In genomic region chr5:139075125-139075524, GRCm38 (mm10) we compare ENCODE assay signal across 8 mouse cellular contexts.
A peak's percentile ranks its signal among the peaks of the same experiment; 100 is the strongest.
DNase-seq lines count a peak whose midpoint lies in the region; ATAC-seq and TF ChIP-seq lines count a peak whose summit lies in the region.

No protein-coding gene starts in this region.

- ATAC-seq in Patski, result no peak
- peak; percentile 89 for ATAC-seq in granulocyte monocyte progenitor cell, adult 5-6 weeks (replicated peaks; ENCODE audit: poor library complexity, severe bottlenecking)
- peak; percentile 68 for ATAC-seq in lung, postnatal 0 days

- CTCF ChIA-PET in Patski (lab: Charles Lee), result no interaction called here

- H3K4me2 ChIP-seq in lung, postnatal 0 days (replicated peaks; ENCODE audit: low read depth, low read length), result no peak overlapping the region

- no peak for TF ChIP-seq EP300 in lung, postnatal 0 days (IDR thresholded peaks at IDR 0.05)

- no peak overlapping the region for H3K4me3 ChIP-seq in lung, postnatal 0 days (ENCODE audit: low read depth, low read length)

- in situ Hi-C loops in Patski (cut with MboI; ENCODE audit: low pct_unique_long_range_greater_than_20kb), result loop anchor here (5.0 kb wide), 1 partner anchor 102 kb away; no protein-coding TSS in a partner anchor

- no peaks in the 10 kb centered on the region for H3K27me3 ChIP-seq in Patski
- no peaks in the 10 kb centered on the region for H3K27me3 ChIP-seq in lung, postnatal 0 days (replicated peaks; ENCODE audit: insufficient read depth, low read length)

- H3K27ac ChIP-seq in lung, postnatal 0 days (ENCODE audit: low read length), result no peak overlapping the region

- POLR2A ChIA-PET in Patski (lab: Charles Lee), result interaction anchor here (1.7 kb wide), 1 partner anchor 80 kb away, joined by 6 read pairs; no protein-coding TSS in a partner anchor

- peak; percentile 69 for DNase-seq in CD4-positive helper T cell, adult 2 months (ENCODE audit: low read depth, low spot score)
- DNase-seq in Patski (ENCODE audit: low read depth, low spot score), result no peak
- peak; percentile 74 to 82 for DNase-seq in cerebellum, postnatal 25 days
- peak; percentile 79 for DNase-seq in kidney, postnatal 14 days
- DNase-seq in lung, postnatal 0 days (ENCODE audit: low spot score), result peak; percentile 71
- peak; percentile 28 for DNase-seq in retina, postnatal 7 days (ENCODE audit: low read depth, low spot score)
- DNase-seq in urinary bladder, postnatal 25 days (ENCODE audit: low spot score), result peak; percentile 60

- peak; percentile 70 for TF ChIP-seq CTCF in Patski (IDR thresholded peaks at IDR 0.05)
- peak; percentile 81 for TF ChIP-seq CTCF in lung, postnatal 0 days (IDR thresholded peaks at IDR 0.05)

- H3K9ac ChIP-seq in lung, postnatal 0 days (replicated peaks; ENCODE audit: low read depth), result no peak overlapping the region

- 26% methylated on average over 3 of the region's 3 CpGs for WGBS in lung, postnatal 0 days

- no peaks in the 10 kb centered on the region for H3K9me3 ChIP-seq in lung, postnatal 0 days (ENCODE audit: low read length)

- no peaks in the 10 kb centered on the region for H3K36me3 ChIP-seq in lung, postnatal 0 days (ENCODE audit: insufficient read depth, low read length)

- H3K4me1 ChIP-seq in lung, postnatal 0 days (ENCODE audit: insufficient read depth, low read depth, low read length), result no peaks in the 10 kb centered on the region
